Mouse (Mus musculus) midbrain, postnatal 0 days (tissue): Measurements from ENCODE around the gene Ano6. TPM values are rescaled to one million over a fixed set of nuclear protein-coding genes. Genes with fewer than 3 reads are reported as not detected.

Source experiments
- ATAC-seq: fragments of 200-750 bp; cut with Nextera tagmentation; 2 replicates; pipeline ENCODE4 v1.8.0; 2017; ENCODE audit warnings: moderate number of reproducible peaks, mild to moderate bottlenecking, moderate TSS enrichment, moderate library complexity; ENCODE audit not compliant: low FRiP score
- DNase-seq: peaks from one replicate; pipeline ENCODE4 v3.0.0-alpha.2; 2015; ENCODE audit warnings: low spot score
- H3K27ac ChIP-seq: fragments of 300-500 bp; sonication (generic); 2 replicates; pipeline ENCODE4 v1.5.1; 2014; ENCODE audit warnings: low read depth, mild to moderate bottlenecking, low read length, mixed read lengths
- H3K27me3 ChIP-seq: fragments of 300-500 bp; sonication (generic); 2 replicates; pipeline ENCODE4 v1.6.1; 2014; ENCODE audit warnings: low read length, control low read depth, mixed read lengths; ENCODE audit not compliant: insufficient read depth
- H3K36me3 ChIP-seq: fragments of 300-500 bp; sonication (generic); 2 replicates; pipeline ENCODE4 v1.6.1; 2014; ENCODE audit warnings: low read length, control low read depth, mixed read lengths; ENCODE audit not compliant: insufficient read depth
- H3K4me1 ChIP-seq: fragments of 300-500 bp; sonication (generic); 2 replicates; pipeline ENCODE4 v1.6.1; 2014; ENCODE audit warnings: mild to moderate bottlenecking, control low read depth, antibody characterized with exemption, low read length, mixed read lengths; ENCODE audit not compliant: insufficient read depth
- H3K4me2 ChIP-seq: fragments of 300-500 bp; sonication (generic); 2 replicates; pipeline ENCODE4 v1.6.1; 2014; ENCODE audit warnings: low read depth, mild to moderate bottlenecking, low read length, mixed read lengths; ENCODE audit not compliant: poor library complexity, severe bottlenecking
- H3K4me3 ChIP-seq: fragments of 300-500 bp; sonication (generic); 2 replicates; pipeline ENCODE4 v1.5.1; 2014; ENCODE audit warnings: low read depth, mild to moderate bottlenecking, low read length, moderate library complexity
- H3K9ac ChIP-seq: fragments of 300-500 bp; sonication (generic); replicated peaks from 2 replicates; pipeline ENCODE4 v1.6.1; 2014; ENCODE audit warnings: mild to moderate bottlenecking, low read length, moderate library complexity, mixed read lengths; ENCODE audit not compliant: poor library complexity, severe bottlenecking
- H3K9me3 ChIP-seq: fragments of 300-500 bp; sonication (generic); 2 replicates; pipeline ENCODE4 v1.6.1; 2016; ENCODE audit warnings: low read length, control low read depth
- CTCF ChIP-seq: IDR thresholded peaks from 2 replicates; pipeline ENCODE4 v1.5.1; 2016; ENCODE audit warnings: antibody characterized with exemption, mild to moderate bottlenecking
- WGBS: fragments of 180-500 bp; shearing (Covaris S2); extraction: QIAGEN DNeasy Blood & Tissue Kit; methylation state at CpG from one replicate; pipeline ENCODE4 v1.1.7; 2014; 5-methylcytosine and 5-hydroxymethylcytosine counted together
- polyA plus RNA-seq: library from polyadenylated mRNA; unstranded; fragments of >200 nt; fragmentation: Nextera tagmentation; extraction: Ambion mirVana; gene quantifications from 2 replicates; pipeline ENCODE4 v1.2.1, GENCODE M21; 2015
- total RNA-seq: library from RNA; depleted of rRNA; stranded (reverse); fragments of >200 nt; gene quantifications from 2 replicates; pipeline ENCODE4 v1.2.3, GENCODE M21; 2014

The Ano6 gene
- total and polyA plus RNA-seq, 2 experiments from 2014 or later: 19.9 to 35.0 TPM

DNA sequence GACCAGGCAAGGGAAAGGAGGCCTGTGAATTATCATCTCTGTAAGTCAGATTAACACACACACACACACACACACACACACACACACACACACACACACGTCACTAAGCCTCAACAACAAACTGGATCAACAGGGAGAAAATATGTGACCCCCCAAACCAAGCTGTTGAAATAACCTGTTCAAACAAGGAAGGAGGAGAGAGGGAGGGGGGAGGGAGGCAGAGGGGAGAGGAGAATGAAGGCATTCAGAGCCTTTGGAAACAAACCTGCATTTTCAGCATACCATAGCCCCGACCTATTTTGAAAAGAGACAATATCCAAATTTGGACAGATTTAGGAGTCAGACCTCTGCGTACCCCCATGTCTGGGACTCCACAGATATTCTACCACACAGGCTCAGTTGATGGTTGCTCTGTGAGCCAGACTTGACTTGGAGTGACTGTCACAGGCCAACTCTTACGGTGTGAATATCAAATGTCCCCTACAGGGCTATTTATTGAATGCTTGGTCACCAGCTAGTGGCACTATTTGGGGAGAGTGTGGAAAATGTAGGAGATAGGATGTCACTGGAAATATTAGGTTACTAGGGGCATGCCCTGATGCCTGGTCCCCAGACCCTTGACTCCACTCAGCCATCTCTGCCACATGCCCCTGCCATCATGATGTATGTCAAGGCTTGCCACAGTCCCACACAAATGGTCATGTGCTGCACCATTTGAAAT is 185.7 kb downstream of the Ano6 start:
- H3K27ac ChIP-seq: no peak overlapping the region
- no peaks in the 10 kb centered on the region for H3K27me3 ChIP-seq
- no peak overlapping the region for H3K9ac ChIP-seq
- TF ChIP-seq CTCF: no peak
- no peak for DNase-seq
- no peak overlapping the region for H3K4me3 ChIP-seq
- H3K9me3 ChIP-seq: no peaks in the 10 kb centered on the region
- H3K4me2 ChIP-seq: no peak overlapping the region
- peaks cover 20% of the 10 kb centered on the region for H3K36me3 ChIP-seq
- no peaks in the 10 kb centered on the region for H3K4me1 ChIP-seq
- no peak for ATAC-seq
- WGBS: 68% methylated on average over 4 of the region's 4 CpGs

DNA sequence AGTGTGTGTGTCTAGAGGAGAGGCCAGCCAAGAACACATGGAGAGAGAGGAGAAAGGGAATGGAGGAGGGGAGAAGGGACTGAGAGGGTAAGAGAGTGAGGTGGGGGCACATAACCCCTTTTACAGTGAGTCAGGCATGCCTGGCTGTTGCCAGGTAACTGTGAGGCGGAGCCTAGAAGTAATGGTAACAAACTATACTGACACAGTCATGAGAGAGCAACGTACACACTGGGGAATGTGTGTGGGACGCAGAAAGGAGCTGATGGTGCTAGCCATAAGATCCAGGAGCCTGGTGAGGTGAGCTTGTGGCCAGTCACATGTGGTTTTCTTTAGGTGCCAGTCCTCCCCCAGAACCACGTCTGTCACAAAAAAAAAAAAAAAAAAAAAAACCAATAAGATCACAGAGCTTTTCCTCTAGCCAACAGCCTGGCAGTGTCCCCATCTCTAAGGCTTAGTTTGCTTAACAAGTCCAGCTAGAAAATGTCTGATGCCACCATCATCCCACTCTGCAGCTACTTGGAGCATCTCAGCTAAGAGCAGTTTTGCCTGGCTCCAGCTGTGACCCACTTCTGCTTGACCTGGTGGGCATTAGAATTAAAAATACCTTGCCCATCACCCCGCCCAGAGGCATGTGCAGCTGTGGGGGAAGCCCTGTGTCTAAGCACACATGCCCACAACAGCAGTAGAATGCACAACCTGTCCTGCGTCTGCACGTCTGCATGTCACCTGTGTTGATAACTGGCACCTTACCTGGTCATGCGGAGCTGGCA is 186.7 kb downstream of the Ano6 start:
- WGBS: 84% methylated on average over 8 of the region's 8 CpGs
- TF ChIP-seq CTCF: no peak
- DNase-seq: no peak
- no peak overlapping the region for H3K4me2 ChIP-seq
- H3K27ac ChIP-seq: no peak overlapping the region
- H3K9ac ChIP-seq: no peak overlapping the region
- no peak overlapping the region for H3K4me3 ChIP-seq
- no peaks in the 10 kb centered on the region for H3K4me1 ChIP-seq
- peaks cover 16% of the 10 kb centered on the region for H3K36me3 ChIP-seq
- ATAC-seq: no peak
- no peaks in the 10 kb centered on the region for H3K27me3 ChIP-seq
- H3K9me3 ChIP-seq: no peaks in the 10 kb centered on the region

DNA sequence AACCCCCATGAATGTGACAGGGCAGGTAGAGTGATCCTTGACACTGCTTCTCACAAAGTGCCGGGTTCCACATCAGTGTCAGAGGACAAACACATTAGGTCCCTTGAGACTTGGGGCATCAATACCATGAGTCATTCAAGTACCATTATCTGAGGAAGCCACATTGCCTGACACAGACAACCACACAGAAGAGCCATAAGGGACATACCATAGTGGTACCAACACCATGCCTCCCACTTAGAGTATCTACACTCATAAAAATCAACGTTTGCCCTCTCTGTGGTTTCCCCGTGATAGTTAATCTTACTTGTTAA is 187.3 kb downstream of the Ano6 start:
- no peaks in the 10 kb centered on the region for H3K27me3 ChIP-seq
- TF ChIP-seq CTCF: no peak
- H3K36me3 ChIP-seq: peaks cover 11% of the 10 kb centered on the region
- no peak for DNase-seq
- H3K4me2 ChIP-seq: no peak overlapping the region
- H3K9me3 ChIP-seq: no peaks in the 10 kb centered on the region
- WGBS: 81% methylated on average over 3 of the region's 3 CpGs
- no peak for ATAC-seq
- H3K4me1 ChIP-seq: no peaks in the 10 kb centered on the region
- H3K4me3 ChIP-seq: no peak overlapping the region
- H3K9ac ChIP-seq: no peak overlapping the region
- H3K27ac ChIP-seq: no peak overlapping the region

DNA sequence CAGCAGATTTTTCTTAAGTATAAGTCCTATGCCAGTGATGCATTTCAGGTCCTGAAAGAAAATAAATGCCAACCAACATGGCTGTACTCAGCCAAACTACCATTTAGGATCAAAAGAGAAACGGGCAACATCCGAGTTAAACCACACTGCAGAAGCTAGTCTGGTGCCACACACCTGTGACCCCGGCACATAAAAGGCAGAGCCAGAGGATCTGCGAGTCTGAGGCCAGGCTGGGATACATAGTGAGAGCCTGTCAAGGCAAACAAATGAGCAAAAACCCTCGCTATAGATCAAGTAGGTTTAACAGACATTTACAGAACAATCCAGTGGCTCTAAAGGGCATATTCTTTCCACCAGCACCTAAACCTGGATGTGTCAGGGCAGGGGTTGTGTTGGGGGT is 190.0 kb downstream of the Ano6 start:
- Histone ChIP-seq H3K4me1 (no peaks in the 10 kb centered on the region), H3K9me3 (no peaks in the 10 kb centered on the region), H3K27me3 (no peaks in the 10 kb centered on the region), H3K4me2 (no peak overlapping the region), H3K27ac (no peak overlapping the region), H3K9ac (no peak overlapping the region), H3K36me3 (no peaks in the 10 kb centered on the region), H3K4me3 (no peak overlapping the region)
- ATAC-seq: no peak
- DNase-seq: no peak
- 74% methylated on average over 5 of the region's 5 CpGs for WGBS
- no peak for TF ChIP-seq CTCF

DNA sequence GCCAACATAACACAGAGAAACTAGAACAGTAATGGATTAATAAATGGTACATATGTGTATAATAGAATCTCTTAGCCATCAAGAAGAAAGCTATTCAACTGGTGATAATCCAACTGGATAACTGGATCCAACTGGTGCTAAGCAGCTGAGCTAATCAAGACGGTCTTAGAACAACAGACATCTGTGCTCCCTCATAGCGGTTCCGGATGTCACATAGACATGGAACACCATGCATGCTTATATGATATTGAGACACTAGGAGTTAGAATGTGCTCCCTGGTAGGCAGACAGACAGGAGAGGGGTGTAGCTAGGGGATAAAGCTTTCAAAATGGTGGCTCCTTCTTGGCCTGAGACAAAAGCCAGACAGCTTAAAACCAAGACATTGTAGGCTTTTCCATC is 197.3 kb downstream of the Ano6 start:
- no peak for DNase-seq
- ATAC-seq: no peak

DNA sequence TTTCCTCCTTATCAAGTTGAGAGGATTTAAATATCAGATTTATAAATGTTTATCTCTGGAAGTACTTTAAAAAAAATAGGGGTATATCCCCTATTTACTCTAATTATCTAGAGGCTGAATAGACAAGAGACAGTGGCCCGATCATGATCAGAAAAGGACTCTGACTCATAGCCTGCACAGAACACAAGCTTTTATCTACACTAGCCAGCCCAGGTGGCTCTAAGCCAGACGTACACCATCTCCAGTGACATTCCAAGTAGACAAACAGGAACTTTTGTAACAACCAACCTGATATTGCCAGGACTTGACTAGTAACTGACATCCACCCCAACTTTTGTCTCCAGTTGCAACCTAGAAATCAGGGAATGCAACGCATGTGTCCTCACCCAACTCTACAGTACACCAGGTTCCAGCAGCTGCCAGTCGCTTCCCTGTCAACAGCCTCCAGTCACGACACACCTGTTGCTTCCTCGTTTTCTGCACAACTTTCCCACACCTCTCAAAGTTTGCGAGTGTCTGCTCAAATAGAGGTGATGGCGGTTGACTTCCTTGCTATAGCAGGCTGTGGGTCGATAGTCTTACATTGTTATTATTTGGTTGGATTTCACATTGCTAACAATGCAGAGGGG is 199.0 kb downstream of the Ano6 start:
- H3K9me3 ChIP-seq: 0 out of 2 replicates have a peak, but pooled peaks cover 4% of the 10 kb centered on the region
- H3K36me3 ChIP-seq: no peaks in the 10 kb centered on the region
- H3K27ac ChIP-seq: no peak overlapping the region
- H3K9ac ChIP-seq: no peak overlapping the region
- no peaks in the 10 kb centered on the region for H3K27me3 ChIP-seq
- DNase-seq: no peak
- no peak overlapping the region for H3K4me2 ChIP-seq
- no peak overlapping the region for H3K4me3 ChIP-seq
- no peaks in the 10 kb centered on the region for H3K4me1 ChIP-seq
- ATAC-seq: no peak
- 92% methylated on average over 9 of the region's 9 CpGs for WGBS
- TF ChIP-seq CTCF: no peak

More for the DNA sequence above, 197.3 kb downstream of the Ano6 start:
- Histone ChIP-seq H3K9ac (no peak overlapping the region), H3K4me3 (no peak overlapping the region), H3K4me2 (no peak overlapping the region), H3K9me3 (0 out of 2 replicates have a peak, but pooled peaks cover 4% of the 10 kb centered on the region), H3K27me3 (no peaks in the 10 kb centered on the region), H3K4me1 (no peaks in the 10 kb centered on the region), H3K27ac (no peak overlapping the region), H3K36me3 (no peaks in the 10 kb centered on the region)
- 97% methylated on average over 3 of the region's 3 CpGs for WGBS
- TF ChIP-seq CTCF: no peak
